Mouse (Mus musculus) liver, postnatal 0 days (tissue): ENCODE results near the gene Fbn1.

Experiments used
- CTCF ChIP-seq: sonication (generic); IDR thresholded peaks from 2 replicates; pipeline ENCODE4 v1.5.1; 2016; ENCODE audit warnings: antibody characterized with exemption, low read depth
- EP300 ChIP-seq: IDR thresholded peaks from 2 replicates; pipeline ENCODE4 v1.6.1; 2016; ENCODE audit warnings: antibody characterized with exemption, low read depth, mild to moderate bottlenecking

- TF ChIP-seq CTCF, result peak; percentile 50
- no peak for TF ChIP-seq EP300
Observed at GRCm38 (mm10) chr2:125251781-125252180, 256.0 kb downstream of the Fbn1 start.
